8 mouse cellular contexts compared by ENCODE assay signal in the genomic region with DNA sequence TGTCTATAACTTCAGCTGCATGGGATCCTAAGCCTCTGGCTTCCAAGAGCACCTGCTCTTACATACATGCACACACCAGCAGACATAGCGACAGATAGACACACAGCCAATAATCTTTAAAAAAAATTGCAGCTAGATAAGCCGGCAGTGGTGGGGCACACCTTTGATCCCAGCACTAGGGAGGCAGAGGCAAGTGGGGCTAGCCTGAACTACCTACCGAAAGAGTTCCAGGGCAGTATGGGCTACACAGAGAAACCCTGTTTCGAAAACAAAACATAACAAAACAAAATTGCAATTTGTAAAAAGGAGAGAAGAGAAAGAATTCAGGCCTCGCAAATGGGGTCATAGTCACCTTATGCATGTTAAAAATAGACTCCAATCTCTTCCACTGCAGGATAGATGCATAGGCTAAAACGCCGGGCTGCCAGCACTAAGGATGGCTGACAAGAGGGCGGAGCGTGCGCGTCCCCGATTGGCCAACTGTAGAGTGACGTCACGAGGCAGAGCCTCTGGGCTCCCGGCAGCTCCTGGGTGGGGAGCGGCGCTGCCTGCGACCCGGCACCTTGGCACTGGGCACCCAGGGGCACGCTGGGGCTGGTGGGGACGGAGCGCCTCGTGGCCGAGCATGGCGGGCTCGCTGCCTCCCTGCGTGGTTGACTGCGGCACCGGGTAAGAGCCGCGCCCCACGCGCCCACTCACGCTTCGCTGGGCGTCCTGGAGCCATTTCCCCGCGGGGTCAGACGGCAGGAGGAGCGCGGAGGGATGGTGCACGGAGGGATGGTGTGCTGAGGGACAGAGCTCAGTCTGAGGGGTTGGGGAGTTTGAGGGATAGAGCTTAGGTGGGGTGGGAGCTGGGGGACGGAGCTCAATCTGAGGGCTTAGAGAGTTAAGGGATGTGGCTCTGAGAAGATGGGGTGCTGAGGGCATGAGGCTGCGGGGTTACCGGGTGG. TPM values are rescaled to one million over a fixed set of nuclear protein-coding genes. Genes with fewer than 3 reads are reported as not detected.
A peak's percentile ranks its signal among the peaks of the same experiment; 100 is the strongest.
DNase-seq lines count a peak whose midpoint lies in the region; ATAC-seq and TF ChIP-seq lines count a peak whose summit lies in the region.

A gene (plus strand): TSS at position 538 of the 950 bp plus-strand sequence.

- H3K4me3 ChIP-seq in hindbrain, embryonic 10.5 days: peak within 1 kb of the TSS; percentile 87
- peak within 1 kb of the TSS; percentile 60 for H3K4me3 ChIP-seq in lung, embryonic 15.5 days
- peak within 1 kb of the TSS; percentile 92 for H3K4me3 ChIP-seq in olfactory bulb, adult 2 months (ENCODE audit: insufficient read depth, low read depth, low read length)

- H3K9ac ChIP-seq in lung, embryonic 15.5 days: peak within 1 kb of the TSS; percentile 54

- DNase-seq in MEL-GATA-1-ER (ENCODE audit: extremely low read depth, low read depth): peak; percentile 88
- DNase-seq in cerebellum, adult 8-10 months: peak; percentile 90
- DNase-seq in hindbrain, embryonic 10.5 days (ENCODE audit: low spot score): peak; percentile 87
- DNase-seq in layer of hippocampus, adult 9-10 months (ENCODE audit: low spot score): peak; percentile 69
- peak; percentile 71 to 72 for DNase-seq in thymus, adult 18-20 months

- peak within 1 kb of the TSS; percentile 99 for H3K4me2 ChIP-seq in lung, embryonic 15.5 days

- TF ChIP-seq CTCF in olfactory bulb, adult 2 months (IDR thresholded peaks at IDR 0.05; ENCODE audit: insufficient read depth, low read depth, low read length): no peak

- no peaks in the 10 kb centered on the region for H3K9me3 ChIP-seq in hindbrain, embryonic 10.5 days
- no peaks in the 10 kb centered on the region for H3K9me3 ChIP-seq in lung, embryonic 15.5 days

- TF ChIP-seq POLR2A in olfactory bulb, adult 2 months (IDR thresholded peaks at IDR 0.05; ENCODE audit: insufficient read depth, low read depth, low read length): peak; percentile 85

- H3K27me3 ChIP-seq in hindbrain, embryonic 10.5 days (ENCODE audit: insufficient read depth, poor library complexity, severe bottlenecking): peaks cover 10% of the 10 kb centered on the region; the same call in 1 of the 2 replicates
- peaks cover 3% of the 10 kb centered on the region; the same call in 1 of the 2 replicates for H3K27me3 ChIP-seq in lung, embryonic 15.5 days

- H3K27ac ChIP-seq in hindbrain, embryonic 10.5 days: peak within 1 kb of the TSS; percentile 88
- no peak within 1 kb of the TSS for H3K27ac ChIP-seq in lung, embryonic 15.5 days
- H3K27ac ChIP-seq in olfactory bulb, adult 2 months (ENCODE audit: insufficient read depth, low read depth, low read length): peak within 1 kb of the TSS; percentile 79

- H3K36me3 ChIP-seq in hindbrain, embryonic 10.5 days: no peaks in the 10 kb centered on the region
- H3K36me3 ChIP-seq in lung, embryonic 15.5 days: no peaks in the 10 kb centered on the region

- ATAC-seq in frontal cortex, adult (ENCODE audit: low TSS enrichment): peak; percentile 91
- peak; percentile 95 for ATAC-seq in lung, embryonic 15.5 days (ENCODE audit: borderline replicate concordance, extremely low read depth, low FRiP score, low TSS enrichment)

- WGBS in hindbrain, embryonic 10.5 days: 3% methylated on average over 45 of the region's 45 CpGs
- WGBS in lung, embryonic 15.5 days: 1% methylated on average over 45 of the region's 45 CpGs
- WGBS in olfactory bulb, adult 2 months: 2% methylated on average over 45 of the region's 45 CpGs

- peaks cover 23% of the 10 kb centered on the region for H3K4me1 ChIP-seq in hindbrain, embryonic 10.5 days (replicated peaks)
- peaks cover 8% of the 10 kb centered on the region for H3K4me1 ChIP-seq in lung, embryonic 15.5 days
- H3K4me1 ChIP-seq in olfactory bulb, adult 2 months (ENCODE audit: control insufficient read depth, insufficient read depth, low read length): peaks cover 5% of the 10 kb centered on the region; the same call in 1 of the 2 replicates

RNA-seq across cellular contexts. Expression of the gene that starts here (rescaled TPM):
- 7.5 and 7.9 TPM in 2 replicates for polyA plus RNA-seq in hindbrain, embryonic 10.5 days (2016; fragmentation: Nextera tagmentation; extraction: Ambion mirVana)
- polyA plus RNA-seq in lung, embryonic 15.5 days (2015; fragmentation: Nextera tagmentation; extraction: Ambion mirVana): 2.8 and 3.2 TPM in 2 replicates
- polyA plus RNA-seq in olfactory bulb, adult 2 months (2012; ENCODE audit: insufficient read depth, insufficient read length, low replicate concordance, missing spikeins): not detected in 2 replicates
